12 mouse cellular contexts compared by ENCODE assay signal in genomic region chr12:75448921-75449320, GRCm38 (mm10). TPM values are rescaled to one million over a fixed set of nuclear protein-coding genes. Genes with fewer than 3 reads are reported as not detected.
A peak's percentile ranks its signal among the peaks of the same experiment; 100 is the strongest.
DNase-seq lines count a peak whose midpoint lies in the region; ATAC-seq and TF ChIP-seq lines count a peak whose summit lies in the region.
"Had no signal": no experiment of that assay in that cellular context is flagged by ENCODE, and none has a peak within 500 bp of the region (broad histone marks: within the 10 kb centered on the region; RNA-seq: fewer than 3 reads in every experiment).

No protein-coding gene starts in this region.

- peaks cover 11% of the 10 kb centered on the region; the same call in 1 of the 2 replicates for H3K4me1 ChIP-seq in kidney, embryonic 16.5 days (ENCODE audit: insufficient read depth, low read length)
- no peaks in the 10 kb centered on the region for H3K4me1 ChIP-seq in lung, embryonic 14.5 days (ENCODE audit: insufficient read depth)
- no peaks in the 10 kb centered on the region for H3K4me1 ChIP-seq in hindbrain, embryonic 13.5 days (replicated peaks)
- no peaks in the 10 kb centered on the region for H3K4me1 ChIP-seq in forebrain, embryonic 14.5 days (ENCODE audit: control insufficient read depth, insufficient read depth, low read length)
- H3K4me1 ChIP-seq: limb, embryonic 12.5 days had no signal

- H3K4me3 ChIP-seq in kidney, embryonic 16.5 days (ENCODE audit: low read length): no peak overlapping the region
- H3K4me3 ChIP-seq in lung, embryonic 14.5 days (ENCODE audit: low read depth, low read length): no peak overlapping the region
- H3K4me3 ChIP-seq in hindbrain, embryonic 13.5 days: no peak overlapping the region
- H3K4me3 ChIP-seq in forebrain, embryonic 14.5 days (ENCODE audit: low read depth, low read length): no peak overlapping the region
- H3K4me3 ChIP-seq: heart, embryonic 13.5 days; limb, embryonic 12.5 days had no signal

- H3K27me3 ChIP-seq in kidney, embryonic 16.5 days (ENCODE audit: insufficient read depth, low read length): no peaks in the 10 kb centered on the region
- H3K27me3 ChIP-seq in lung, embryonic 14.5 days (ENCODE audit: insufficient read depth, low read length): no peaks in the 10 kb centered on the region
- H3K27me3 ChIP-seq in hindbrain, embryonic 13.5 days: no peaks in the 10 kb centered on the region
- no peaks in the 10 kb centered on the region for H3K27me3 ChIP-seq in forebrain, embryonic 14.5 days (replicated peaks; ENCODE audit: control insufficient read depth, insufficient read depth, low read length)
- H3K27me3 ChIP-seq: heart, embryonic 13.5 days; limb, embryonic 12.5 days had no signal

- H3K9me3 ChIP-seq in kidney, embryonic 16.5 days (ENCODE audit: low read length): no peaks in the 10 kb centered on the region
- no peaks in the 10 kb centered on the region for H3K9me3 ChIP-seq in lung, embryonic 14.5 days (ENCODE audit: low read depth, low read length)
- no peaks in the 10 kb centered on the region for H3K9me3 ChIP-seq in hindbrain, embryonic 13.5 days
- H3K9me3 ChIP-seq in forebrain, embryonic 14.5 days (replicated peaks; ENCODE audit: control insufficient read depth, low read length): no peaks in the 10 kb centered on the region
- H3K9me3 ChIP-seq: heart, embryonic 13.5 days; limb, embryonic 12.5 days had no signal

- H3K36me3 ChIP-seq in kidney, embryonic 16.5 days (ENCODE audit: insufficient read depth, low read length): peaks cover 24% of the 10 kb centered on the region
- peaks cover 36% of the 10 kb centered on the region for H3K36me3 ChIP-seq in lung, embryonic 14.5 days (ENCODE audit: insufficient read depth)
- H3K36me3 ChIP-seq in hindbrain, embryonic 13.5 days: peaks cover 41% of the 10 kb centered on the region
- H3K36me3 ChIP-seq in forebrain, embryonic 14.5 days (ENCODE audit: control insufficient read depth, insufficient read depth, low read length): peaks cover 40% of the 10 kb centered on the region

- intact Hi-C loops in gastrocnemius, postnatal 36 days (cut with DNase I): loop anchor here (5.0 kb wide), 1 partner anchor 167 kb away; no protein-coding TSS in a partner anchor

- H3K9ac ChIP-seq in kidney, embryonic 16.5 days (replicated peaks; ENCODE audit: low read length): no peak overlapping the region
- no peak overlapping the region for H3K9ac ChIP-seq in lung, embryonic 14.5 days
- no peak overlapping the region for H3K9ac ChIP-seq in hindbrain, embryonic 13.5 days
- no peak overlapping the region for H3K9ac ChIP-seq in forebrain, embryonic 14.5 days (ENCODE audit: low read length)
- H3K9ac ChIP-seq: heart, embryonic 13.5 days; limb, embryonic 12.5 days had no signal

- H3K27ac ChIP-seq in kidney, embryonic 16.5 days (ENCODE audit: low read length): no peak overlapping the region
- no peak overlapping the region for H3K27ac ChIP-seq in lung, embryonic 14.5 days (ENCODE audit: low read depth)
- H3K27ac ChIP-seq in hindbrain, embryonic 13.5 days: no peak overlapping the region
- H3K27ac ChIP-seq in forebrain, embryonic 14.5 days (ENCODE audit: low read depth, low read length): no peak overlapping the region
- H3K27ac ChIP-seq: heart, embryonic 13.5 days; limb, embryonic 12.5 days had no signal

- WGBS in kidney, embryonic 16.5 days: 75% methylated on average over 5 of the region's 5 CpGs
- 57% methylated on average over 5 of the region's 5 CpGs for WGBS in lung, embryonic 14.5 days
- WGBS in hindbrain, embryonic 13.5 days: 89% methylated on average over 5 of the region's 5 CpGs
- WGBS in forebrain, embryonic 14.5 days: 89% methylated on average over 5 of the region's 5 CpGs

- TF ChIP-seq CTCF in lung, embryonic 14.5 days (IDR thresholded peaks at IDR 0.05; ENCODE audit: low read depth): no peak

- no peak overlapping the region for H3K4me2 ChIP-seq in kidney, embryonic 16.5 days (replicated peaks; ENCODE audit: low read depth, low read length)
- H3K4me2 ChIP-seq in lung, embryonic 14.5 days: no peak overlapping the region
- no peak overlapping the region for H3K4me2 ChIP-seq in hindbrain, embryonic 13.5 days
- H3K4me2 ChIP-seq in forebrain, embryonic 14.5 days (ENCODE audit: low read length): no peak overlapping the region
- H3K4me2 ChIP-seq: heart, embryonic 13.5 days; limb, embryonic 12.5 days had no signal

- no peak for ATAC-seq in kidney, embryonic 16.5 days (ENCODE audit: low FRiP score, low TSS enrichment)
- peak; percentile 16; the same call in 1 of the 2 replicates for ATAC-seq in lung, embryonic 14.5 days (ENCODE audit: insufficient read depth)
- no peak for ATAC-seq in CD4-positive, CD25-positive, alpha-beta regulatory T cell, adult 4 months
- no peak for ATAC-seq in hindbrain, embryonic 13.5 days (ENCODE audit: low FRiP score)
- ATAC-seq in forebrain, embryonic 14.5 days: no peak

- DNase-seq in kidney, adult 9 months: peak; percentile 40
- peak; percentile 32 for DNase-seq in adrenal gland, postnatal 14 days
- peak; percentile 33 to 34 for DNase-seq in gastrocnemius, postnatal 36 days
- peak; percentile 46 for DNase-seq in lung, embryonic 14.5 days
- DNase-seq in forebrain, embryonic 14.5 days (ENCODE audit: low spot score): no peak

RNA-seq across cellular contexts. Expression of gene Gphb5, which starts 32.3 kb away (rescaled TPM):
- polyA plus RNA-seq in kidney, embryonic 16.5 days (2015; fragmentation: Nextera tagmentation; extraction: Ambion mirVana): not detected in 2 replicates
- total RNA-seq in adrenal gland, postnatal 14 days (2021): not detected in 2 replicates
- total RNA-seq in gastrocnemius, postnatal 36 days (2021): not detected
- polyA plus RNA-seq in lung, embryonic 14.5 days (2014; fragmentation: Nextera tagmentation; extraction: Ambion mirVana): not detected in 2 replicates
- polyA plus RNA-seq in CD4-positive, CD25-positive, alpha-beta regulatory T cell, adult 4 months (2017; shearing (Covaris generic)): under 1 TPM in 1 of 2 experiments, not detected in 1; 0.20 TPM
- not detected in 2 replicates for polyA plus RNA-seq in hindbrain, embryonic 13.5 days (2015; fragmentation: Nextera tagmentation; extraction: Ambion mirVana)
- not detected in 2 replicates for polyA plus RNA-seq in forebrain, embryonic 14.5 days (2014; fragmentation: Nextera tagmentation; extraction: Ambion mirVana)
- total RNA-seq: ES-E14 had no signal
- polyA plus RNA-seq: heart, embryonic 13.5 days; limb, embryonic 12.5 days; neural tube, embryonic 14.5 days had no signal
